Mouse (Mus musculus) testis, adult 2 months (tissue): ENCODE results near the gene P4ha3.

Source experiments
- CTCF ChIP-seq: fragments of 200-500 bp; IDR thresholded peaks from 2 replicates; pipeline ENCODE4 v1.5.1; 2012; ENCODE audit warnings: low read depth, mild to moderate bottlenecking, inconsistent platforms, low read length, moderate library complexity; ENCODE audit not compliant: control insufficient read depth, insufficient read depth, insufficient replicate concordance
- POLR2A ChIP-seq: fragments of 200-500 bp; IDR thresholded peaks from 2 replicates; pipeline ENCODE4 v1.6.1; 2012; ENCODE audit warnings: low read depth, mild to moderate bottlenecking, inconsistent platforms, low read length, moderate library complexity; ENCODE audit not compliant: control insufficient read depth

- no peak for TF ChIP-seq CTCF
- no peak for TF ChIP-seq POLR2A
These were observed 34.7 kb upstream of the P4ha3 start for GRCm38 (mm10) chr7:100250667-100251066.
